Mouse (Mus musculus) c-Kit-positive CD71-positive TER-119-positive erythroid progenitor cells, embryonic 14.5 days (primary cell): ENCODE measurements around the gene Nmnat1.

Experiments
- DNase-seq: peaks from one replicate; pipeline ENCODE4 v3.0.0-alpha.2; 2013; ENCODE audit warnings: low spot score

Gene Nmnat1

DNA sequence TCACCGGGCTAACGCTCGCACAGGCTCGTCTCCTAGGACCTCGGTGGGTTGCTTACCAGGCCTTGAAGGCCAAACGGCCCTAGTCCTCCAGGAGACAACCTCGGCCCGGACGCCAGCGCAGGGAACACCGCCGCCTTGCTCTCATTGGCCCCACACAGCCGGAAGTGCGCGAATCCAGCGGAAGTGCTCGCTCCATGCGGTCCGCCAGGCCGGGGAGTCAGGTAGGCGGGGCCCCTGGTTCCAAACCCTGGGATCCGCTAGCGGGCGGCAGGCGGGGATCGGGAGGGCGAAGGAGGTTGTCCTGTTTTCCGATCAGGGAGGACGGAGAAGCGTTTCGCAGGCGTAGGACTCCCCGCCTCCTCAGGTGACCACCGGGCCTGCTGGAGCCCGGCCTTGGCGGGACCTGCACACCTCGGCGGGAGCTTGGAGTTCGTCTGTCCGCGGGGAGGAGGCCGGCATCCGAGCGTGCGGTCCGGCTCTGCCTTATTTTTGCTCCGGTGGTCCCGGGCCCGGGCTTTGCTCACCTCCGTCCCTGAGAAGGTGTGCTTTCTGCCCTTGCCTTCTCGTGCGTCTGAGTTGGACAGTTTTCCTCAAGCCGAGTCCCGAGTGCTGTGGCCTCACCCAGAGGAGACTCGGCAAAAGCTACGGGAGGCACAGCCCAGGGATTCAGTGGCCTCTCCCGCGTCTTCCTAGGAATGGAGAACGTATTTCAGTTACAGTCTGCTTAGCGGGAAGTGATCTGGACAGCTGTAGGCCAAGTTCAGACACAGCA lies at the start of gene Nmnat1, which contains the start of gene Lzic:
TSS of gene Nmnat1 (minus strand) at position 150 of the 772 bp plus-strand sequence.
TSS of gene Lzic (plus strand) at position 177 of the 772 bp plus-strand sequence.
- peak; percentile 85 for DNase-seq

DNA sequence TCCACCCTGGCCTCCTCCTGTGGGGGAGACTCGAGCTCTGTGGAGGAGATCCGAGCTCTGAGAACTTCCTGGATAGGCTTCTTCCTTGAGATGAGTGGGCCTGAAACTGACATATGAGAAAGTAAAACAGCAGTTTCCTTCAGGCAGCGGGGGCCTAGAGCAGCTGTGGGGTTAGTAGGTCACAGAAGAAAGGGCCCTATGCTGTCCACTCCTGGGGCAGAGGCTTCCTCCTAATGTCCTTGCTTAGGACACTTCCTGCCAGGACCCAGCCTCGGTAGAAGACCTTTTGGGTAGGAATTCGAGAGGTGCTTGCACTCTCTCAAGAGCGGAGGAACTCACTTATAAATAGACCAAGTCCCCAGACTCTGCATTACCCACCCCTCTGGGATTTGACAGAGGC lies 44.7 kb upstream of the Nmnat1 start:
- no peak for DNase-seq

DNA sequence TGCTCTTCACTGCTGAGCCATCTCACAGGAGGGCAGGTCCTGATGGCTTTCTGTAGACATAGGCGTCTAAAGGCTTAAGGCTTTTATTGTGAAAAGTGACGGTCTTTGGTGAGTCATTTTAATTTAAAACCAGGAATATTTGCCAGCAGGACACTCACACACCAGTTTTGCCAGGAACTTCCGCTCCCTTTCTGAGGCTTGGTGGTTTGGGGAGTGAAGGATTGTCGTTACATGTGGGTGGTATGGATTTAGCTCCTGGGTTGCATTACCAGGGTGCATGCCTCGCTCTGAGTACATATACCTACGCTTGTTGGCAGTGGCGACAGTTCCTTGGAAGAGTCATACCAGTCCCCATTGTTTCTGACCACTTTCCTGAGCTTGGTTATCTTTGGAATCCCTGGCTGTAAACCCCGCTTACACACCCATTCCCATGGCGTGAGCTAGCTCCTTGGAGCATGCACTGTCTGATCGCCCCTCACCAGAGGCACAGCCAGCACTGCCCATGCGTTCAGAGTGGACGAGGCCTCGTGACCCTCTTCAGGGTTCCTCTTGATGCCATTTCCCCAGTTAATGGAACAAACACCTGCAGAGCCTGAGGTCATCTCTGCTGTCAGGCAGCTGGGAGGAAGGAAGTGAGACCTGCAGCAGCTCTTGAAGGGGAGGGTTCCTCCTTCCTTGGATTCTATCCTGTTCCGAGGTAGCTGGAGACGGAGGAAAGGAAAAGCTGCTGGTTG lies 42.8 kb upstream of the Nmnat1 start:
- DNase-seq = no peak

DNA sequence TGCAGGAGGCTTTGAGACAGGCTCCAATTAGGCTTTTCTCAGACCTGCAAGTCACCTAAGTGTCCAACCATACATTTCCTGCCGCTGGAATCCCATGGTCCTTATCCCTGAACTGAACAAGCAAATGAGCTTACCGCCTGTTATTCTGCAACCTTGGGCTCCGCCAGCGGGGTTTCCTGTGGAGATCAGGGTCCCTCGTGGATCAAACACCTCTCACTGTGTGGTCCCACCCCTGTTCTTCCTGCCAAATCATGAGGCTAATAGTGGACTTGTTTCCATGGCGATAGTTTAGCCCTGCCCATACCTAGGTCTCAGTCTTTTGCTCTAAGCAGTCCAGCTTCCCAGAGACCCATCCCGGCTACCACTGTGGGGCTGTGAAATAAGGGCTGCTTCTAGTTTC lies 41.3 kb upstream of the Nmnat1 start:
- DNase-seq = no peak

DNA sequence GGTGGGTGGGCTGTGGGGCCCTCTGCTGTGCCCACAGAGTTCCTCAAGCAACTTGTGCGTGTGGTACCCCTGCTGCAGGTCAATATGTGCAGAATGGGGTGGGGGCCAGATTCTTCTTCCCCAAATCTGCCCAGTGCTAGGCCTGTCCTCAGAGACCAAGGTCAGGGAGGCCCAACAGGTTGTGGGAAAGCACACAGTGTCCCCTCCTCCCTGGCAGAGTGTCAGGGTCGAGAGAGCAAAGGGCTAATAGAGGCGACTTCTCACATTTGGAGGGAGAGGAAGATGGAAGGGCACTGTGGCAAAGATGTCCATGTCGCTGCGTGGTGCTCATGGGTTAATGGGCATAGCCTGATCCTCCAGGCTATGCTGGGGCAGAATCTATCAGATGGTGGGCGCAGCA lies 40.8 kb upstream of the Nmnat1 start:
- DNase-seq = no peak

DNA sequence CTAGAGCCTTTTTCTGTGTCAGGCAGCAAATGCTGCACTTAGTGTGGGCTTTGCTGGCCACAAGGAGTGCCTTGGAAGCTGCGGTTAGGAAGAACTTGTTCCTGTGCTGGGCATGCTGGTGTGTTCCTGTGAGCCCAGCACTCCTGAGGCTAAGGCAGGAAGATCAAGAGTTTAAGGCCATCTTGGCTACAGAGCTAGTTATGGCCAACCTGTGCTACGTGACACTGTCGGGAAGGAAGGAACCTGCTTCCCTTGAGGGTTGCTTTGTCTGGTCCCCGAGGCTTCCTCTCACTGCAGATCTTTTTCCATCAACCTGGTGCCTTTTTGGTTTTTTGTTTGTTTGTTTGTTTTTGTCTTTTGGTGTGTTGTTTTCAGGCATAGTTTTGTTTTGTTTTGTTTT lies 40.2 kb upstream of the Nmnat1 start:
- DNase-seq = no peak

DNA sequence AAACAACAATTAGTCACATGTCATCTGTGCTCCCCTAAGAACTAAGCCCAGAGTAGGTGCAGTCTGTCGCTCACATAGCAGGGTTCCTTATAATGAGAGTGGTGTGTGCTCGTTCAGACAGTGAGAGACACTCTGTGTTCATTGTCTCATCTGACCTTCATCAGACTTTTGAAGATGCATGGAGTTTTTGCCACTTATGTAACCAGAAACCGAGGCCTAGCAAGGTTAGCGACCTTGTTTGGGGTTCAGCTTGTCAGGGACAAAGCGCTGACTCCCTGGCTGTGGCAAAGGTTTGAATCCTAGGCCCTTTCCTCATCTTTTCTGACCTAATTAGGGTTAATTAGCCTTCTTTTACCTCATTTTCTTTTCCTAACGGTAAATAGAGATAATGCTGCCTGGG lies 39.0 kb upstream of the Nmnat1 start:
- no peak for DNase-seq

DNA sequence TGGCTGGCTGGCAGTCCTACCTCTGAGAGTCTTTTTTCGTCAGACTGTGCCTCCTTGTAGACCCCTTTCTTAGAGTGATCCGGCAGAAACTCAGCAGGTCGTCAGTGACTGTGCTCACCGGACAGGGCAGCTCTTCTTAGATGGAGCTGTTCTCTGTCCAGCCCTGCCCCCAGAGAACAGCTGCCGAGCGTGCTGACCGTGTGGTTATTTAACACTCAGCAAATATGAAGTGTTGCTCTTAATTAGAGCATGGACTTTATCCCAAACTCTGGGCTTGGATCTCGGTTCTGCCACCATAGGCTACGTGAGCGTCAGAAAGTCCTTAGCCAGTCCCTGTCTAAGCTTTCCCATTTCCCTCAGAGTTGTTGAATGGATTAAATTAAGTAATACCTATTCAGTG lies 36.3 kb upstream of the Nmnat1 start:
- DNase-seq = no peak

DNA sequence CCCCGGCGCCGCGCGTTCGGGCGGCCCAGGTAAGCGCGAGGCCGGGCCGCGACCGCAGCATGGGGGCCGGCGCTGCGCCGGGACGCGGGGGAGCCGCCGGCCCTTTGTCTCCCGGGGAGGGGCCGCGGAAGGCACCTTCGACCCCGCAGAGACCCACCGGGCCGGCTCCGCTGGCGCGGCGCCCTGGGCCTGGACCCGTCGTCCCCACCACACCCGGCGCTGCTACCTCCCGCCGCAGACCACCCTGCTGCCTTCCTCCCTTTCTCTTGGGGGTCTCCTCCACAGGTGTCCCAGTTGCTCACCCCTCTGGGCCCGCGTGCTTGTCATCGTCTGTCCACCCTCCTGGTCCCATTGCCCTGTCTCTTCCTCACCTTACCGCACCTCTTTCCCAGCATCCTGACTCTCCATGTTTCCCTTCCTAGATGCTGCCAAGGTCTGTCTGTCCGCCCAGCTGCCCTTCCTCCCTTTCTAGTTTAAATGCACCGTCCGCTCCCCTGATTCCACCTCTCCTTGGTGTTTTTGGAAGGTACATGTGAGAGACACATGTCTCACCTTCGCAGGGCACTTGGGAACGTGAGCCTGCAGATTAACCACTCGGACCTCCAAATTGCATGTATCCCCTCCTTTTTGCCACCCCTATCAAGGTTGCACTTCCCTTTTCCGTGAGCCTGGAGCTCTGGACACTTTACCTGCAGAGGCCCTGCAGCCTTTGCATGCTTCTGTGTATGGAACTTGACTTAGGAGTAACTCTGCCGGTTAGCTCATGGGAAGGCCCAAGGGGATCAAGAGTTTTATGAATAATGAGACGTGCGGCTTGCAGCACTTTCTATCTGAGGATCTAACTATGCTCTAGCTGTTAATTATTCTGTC lies 33.6 kb upstream of the Nmnat1 start:
- DNase-seq = no peak

DNA sequence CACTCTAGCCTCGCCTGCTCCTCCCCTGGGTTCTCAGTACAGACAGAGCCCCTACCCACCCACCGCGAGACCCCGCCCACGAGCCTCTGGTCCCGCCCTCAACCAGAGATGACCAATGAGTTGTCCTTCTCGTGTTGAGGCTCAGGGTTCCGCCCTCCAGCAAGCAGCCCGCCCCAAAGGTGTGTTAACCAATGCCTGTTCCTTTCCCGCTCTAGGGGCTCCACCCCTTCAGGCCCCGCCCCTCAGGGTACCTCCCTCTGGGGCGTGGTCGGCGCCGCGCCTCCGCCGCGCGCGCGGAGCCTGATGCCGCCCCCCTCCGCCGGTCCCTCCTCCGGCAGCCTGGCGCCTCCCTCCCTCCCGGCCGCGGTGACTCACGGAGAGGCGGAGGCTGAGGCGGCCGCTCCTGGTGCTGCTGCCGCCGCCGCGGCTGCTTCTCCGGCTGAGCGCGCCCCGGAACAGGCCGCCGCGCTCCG lies 32.9 kb upstream of the Nmnat1 start, which contains the start of gene Ctnnbip1:
TSS of gene Ctnnbip1 (plus strand) at position 369 of the 473 bp plus-strand sequence.
- peak; percentile 92 for DNase-seq

DNA sequence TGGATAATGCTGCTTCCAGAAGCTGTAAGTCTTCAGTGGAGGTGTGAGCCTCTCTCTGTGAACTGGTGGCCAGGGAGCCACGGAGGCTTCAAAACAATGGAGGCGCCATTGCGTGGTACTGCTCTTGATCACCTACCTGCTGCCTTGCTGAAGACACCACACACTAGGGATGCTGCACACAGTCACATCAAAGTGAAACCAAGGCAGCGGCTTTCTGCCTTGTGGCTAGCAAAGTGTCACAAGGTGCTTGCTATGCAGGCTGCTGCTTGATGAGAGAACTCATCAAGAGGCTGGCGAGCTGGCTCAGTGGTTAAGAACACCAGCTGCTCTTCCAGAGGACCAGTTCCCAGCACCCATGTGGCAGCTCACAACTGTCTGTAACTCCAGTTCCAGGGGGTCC lies 30.7 kb upstream of the Nmnat1 start:
- no peak for DNase-seq

DNA sequence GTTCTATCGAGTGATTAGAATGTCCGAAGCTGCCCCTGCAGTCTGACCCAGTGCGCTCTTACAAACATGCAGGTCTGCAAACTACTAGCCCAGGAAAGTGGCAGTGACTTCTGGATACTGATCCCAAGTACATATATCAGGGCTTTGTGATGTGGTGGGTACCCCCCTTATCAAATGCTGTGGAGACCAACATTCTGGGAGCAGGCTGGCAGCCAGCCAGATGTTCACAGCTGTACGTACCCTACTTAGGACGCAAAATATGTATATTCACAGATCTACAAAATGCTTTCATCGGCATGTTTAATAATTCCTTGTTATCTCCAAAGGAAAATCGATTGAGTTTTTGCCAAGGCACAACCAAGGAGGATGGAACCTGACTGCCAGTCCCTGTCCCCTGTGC lies 27.1 kb upstream of the Nmnat1 start:
- no peak for DNase-seq

DNA sequence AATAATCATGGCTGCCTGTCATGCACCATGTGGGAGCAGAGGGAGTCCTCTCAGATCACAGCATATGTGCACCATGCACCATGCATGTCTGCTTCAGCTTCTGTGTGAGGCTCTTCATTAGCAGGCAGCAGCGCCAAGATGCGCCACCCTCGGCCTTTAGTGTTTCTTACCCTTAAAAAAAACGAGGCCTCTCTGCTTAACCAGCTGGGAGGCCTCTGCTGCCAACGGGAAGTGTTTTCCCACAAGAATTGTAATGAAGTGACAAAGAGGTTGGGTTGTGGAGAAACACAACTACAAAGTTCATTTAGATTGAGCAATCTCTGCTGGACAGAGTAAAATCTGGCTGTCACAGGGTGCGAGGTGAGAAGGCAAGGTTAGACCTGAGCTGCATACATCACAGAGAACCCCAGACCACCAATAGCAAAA lies 26.2 kb upstream of the Nmnat1 start:
- no peak for DNase-seq

DNA sequence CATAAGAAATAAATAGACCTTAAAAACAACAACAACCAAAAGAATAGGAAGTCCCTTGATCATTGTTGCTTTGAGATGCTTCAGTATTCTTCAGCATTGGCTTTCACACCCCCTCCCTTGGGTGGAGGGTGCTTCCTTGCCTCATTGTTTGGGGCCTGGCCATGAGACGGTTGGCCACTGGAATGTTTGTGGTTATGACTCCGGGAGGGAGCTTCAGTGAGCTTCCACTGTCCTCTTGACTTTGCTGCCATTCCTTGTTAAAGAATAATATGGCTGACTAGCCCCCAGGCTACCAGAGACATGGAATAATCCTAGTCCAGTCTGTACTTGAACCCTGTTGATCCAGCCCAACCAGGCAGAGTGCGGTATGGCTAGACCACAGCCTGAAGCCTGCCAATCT lies 21.9 kb upstream of the Nmnat1 start:
- no peak for DNase-seq

DNA sequence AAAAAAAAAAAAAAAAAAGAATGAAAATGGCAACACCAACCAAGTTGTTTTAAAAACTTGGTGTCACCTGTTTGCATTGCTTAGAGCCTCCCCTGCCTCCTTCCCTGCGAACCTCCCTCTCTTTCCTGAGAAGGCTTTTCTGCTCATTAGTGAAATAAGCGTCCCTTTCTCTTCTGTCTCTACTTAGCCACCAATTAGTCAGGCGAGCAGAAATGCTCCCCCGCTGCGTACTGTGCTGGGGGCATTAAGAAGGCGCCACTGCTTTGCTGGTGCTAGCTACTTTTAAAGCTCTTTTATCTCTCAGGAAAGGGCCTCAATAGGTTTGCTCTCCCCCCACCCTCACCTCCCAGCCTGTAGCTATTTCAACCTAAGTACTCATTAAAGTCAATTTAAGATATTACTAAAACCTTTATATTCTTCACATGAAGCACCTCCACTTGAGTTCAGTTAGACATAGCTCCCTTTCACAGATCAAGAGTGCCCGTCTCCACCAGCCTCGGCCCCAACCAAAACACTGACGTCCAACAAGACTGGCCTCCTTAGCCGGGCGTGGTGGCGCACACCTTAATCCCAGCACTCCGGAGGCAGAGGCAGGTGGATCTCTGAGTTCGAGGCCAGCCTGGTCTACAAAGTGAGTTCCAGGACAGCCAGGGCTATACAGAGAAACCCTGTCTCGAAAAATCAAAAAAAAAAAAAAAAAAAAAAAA lies 20.4 kb upstream of the Nmnat1 start:
- DNase-seq = no peak

DNA sequence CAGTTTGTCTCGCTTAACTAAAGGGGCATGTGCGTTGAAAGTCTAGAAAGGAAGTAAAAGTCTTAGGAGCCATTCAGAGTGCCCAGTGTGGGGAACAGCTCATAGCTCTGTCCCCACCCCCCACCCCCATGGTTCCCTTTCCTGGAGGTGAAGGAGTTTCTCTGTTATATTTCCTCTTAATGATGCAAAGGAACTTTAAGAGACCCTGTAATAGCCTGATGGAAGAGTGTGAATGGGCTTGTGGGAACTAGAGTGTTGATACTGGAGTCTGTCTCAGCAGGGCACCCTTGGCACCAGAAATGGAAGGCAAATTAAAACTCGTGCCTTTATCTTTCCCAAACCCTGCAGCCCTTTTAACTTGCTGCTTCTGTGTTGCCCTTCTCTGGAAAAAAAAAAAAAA lies 19.9 kb upstream of the Nmnat1 start:
- no peak for DNase-seq

DNA sequence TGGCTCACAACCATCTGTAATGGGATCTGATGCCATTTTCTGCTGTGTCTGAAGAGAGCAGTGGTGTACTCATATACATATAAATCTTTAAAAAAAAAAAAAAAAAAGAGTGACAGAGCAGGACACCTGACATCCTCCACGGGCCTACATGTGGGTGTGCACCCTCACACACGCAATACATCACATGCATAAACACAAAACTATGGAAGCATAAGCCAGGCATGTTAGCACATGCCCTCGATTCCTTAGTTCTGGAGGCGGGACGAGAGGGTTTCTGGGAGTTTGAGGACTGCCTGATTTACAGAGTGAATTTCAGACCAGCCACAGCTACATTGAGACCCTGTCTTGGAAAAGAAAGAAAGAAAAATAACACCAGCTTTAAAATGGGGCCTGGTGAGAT lies 19.4 kb upstream of the Nmnat1 start:
- no peak for DNase-seq

DNA sequence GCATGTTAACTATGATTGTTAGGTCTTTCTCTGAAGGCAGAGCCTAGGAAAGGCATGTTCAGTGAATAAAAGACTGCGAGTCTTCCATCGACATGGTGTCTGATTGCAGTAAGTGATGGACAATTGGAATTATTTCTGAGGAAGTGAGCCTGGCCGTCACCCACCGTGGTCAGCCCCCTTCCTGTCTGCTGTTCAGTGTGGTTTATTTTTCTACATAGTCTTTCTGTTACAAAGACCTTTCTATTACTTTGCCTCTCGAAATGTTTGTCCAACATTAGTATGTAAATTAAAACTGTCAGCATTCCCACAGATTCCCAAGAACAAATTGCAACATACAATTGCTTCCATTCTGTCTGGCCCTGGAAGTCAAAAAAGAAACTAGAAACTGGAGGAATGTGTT lies 14.8 kb upstream of the Nmnat1 start:
- no peak for DNase-seq

DNA sequence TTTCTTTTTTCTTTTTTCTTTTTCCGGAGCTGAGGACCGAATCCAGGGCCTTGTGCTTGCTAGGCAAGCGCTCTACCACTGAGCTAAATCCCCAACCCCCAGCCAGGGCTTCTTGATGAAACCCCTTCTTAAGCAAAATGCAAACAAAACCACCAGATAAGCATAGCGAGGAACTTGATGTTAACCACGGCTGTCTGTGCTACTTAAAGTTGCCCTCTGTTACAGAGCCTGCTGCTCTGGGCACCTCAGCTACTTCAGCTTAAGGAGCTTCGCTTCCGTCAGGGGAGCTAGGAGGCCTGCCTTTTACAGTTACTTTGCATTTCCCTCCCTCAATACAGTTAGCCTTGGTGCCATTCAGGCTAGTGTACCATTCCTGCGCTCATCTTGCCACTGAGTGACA lies 13.9 kb upstream of the Nmnat1 start:
- DNase-seq = no peak

DNA sequence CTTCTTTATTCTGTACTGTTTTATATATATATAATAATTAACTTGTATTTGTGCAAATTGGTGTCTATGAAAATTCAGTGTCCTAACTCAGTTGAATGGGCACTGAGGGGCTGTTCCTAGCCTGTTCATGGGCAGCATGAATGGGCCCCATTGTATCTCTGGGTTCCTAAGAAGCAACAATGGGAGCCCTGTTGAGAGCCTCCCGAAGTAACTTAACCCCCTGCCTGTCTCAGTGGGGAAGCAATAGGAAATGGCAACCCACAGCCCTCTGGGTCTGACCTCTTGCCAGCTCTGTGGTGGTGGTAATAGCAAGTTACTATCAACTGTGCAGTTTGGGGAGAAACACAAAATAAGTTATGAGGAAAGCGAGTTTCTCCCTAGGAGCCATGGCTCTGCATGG lies 11.6 kb upstream of the Nmnat1 start:
- no peak for DNase-seq

DNA sequence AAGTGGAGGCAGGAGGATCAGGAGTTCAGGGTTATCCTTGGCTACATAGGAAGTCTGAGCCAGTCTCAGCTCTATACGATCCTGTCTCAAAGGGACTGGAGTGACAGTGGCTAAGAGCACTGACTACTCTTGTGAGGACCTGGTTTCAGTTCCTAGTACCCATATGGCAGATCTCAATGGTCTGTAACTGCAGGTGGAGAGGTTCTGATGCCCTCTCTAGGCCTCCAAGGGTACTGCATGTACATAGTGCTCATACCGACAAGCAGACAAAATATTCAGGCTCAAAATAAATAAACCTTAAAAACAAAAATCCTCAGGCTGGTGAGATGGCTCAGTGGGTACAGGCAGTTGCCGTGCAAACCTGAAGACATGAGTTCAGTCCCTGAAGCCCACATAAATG lies 6.1 kb upstream of the Nmnat1 start:
- no peak for DNase-seq
